Comparison of ENCODE assay signal across 8 mouse cellular contexts in genomic region chr12:69197378-69198163, GRCm38 (mm10). TPM values are rescaled to one million over a fixed set of nuclear protein-coding genes. Genes with fewer than 3 reads are reported as not detected.
A peak's percentile ranks its signal among the peaks of the same experiment; 100 is the strongest.
DNase-seq lines count a peak whose midpoint lies in the region; ATAC-seq lines count a peak whose summit lies in the region.

No protein-coding gene starts in this region.

- peaks cover 23% of the 10 kb centered on the region for H3K4me1 ChIP-seq in forebrain, embryonic 16.5 days (replicated peaks; ENCODE audit: control insufficient read depth, insufficient read depth, low read length)

- peak overlapping the region; percentile 70 for H3K9ac ChIP-seq in forebrain, embryonic 16.5 days (replicated peaks; ENCODE audit: low read depth, low read length)

- H3K36me3 ChIP-seq in forebrain, embryonic 16.5 days (ENCODE audit: control insufficient read depth, insufficient read depth) = 0 out of 2 replicates have a peak, but pooled peaks cover 6% of the 10 kb centered on the region

- peak overlapping the region; percentile 70 for H3K4me3 ChIP-seq in forebrain, embryonic 16.5 days (replicated peaks; ENCODE audit: low read length)

- no peaks in the 10 kb centered on the region for H3K27me3 ChIP-seq in forebrain, embryonic 16.5 days (replicated peaks; ENCODE audit: control insufficient read depth, insufficient read depth, low read length)

- peak overlapping the region; percentile 72 for H3K27ac ChIP-seq in forebrain, embryonic 16.5 days (ENCODE audit: low read length)

- H3K9me3 ChIP-seq in forebrain, embryonic 16.5 days (ENCODE audit: control insufficient read depth, low read length) = no peaks in the 10 kb centered on the region

- DNase-seq in NIH3T3 (ENCODE audit: low read depth) = peak; percentile 69
- peak; percentile 54 for DNase-seq in cerebellum, adult 11 months
- peak; percentile 70 for DNase-seq in heart, postnatal 4 days
- peak; percentile 28 to 41 for DNase-seq in left cerebral cortex, adult 18-20 months (ENCODE audit: low spot score in 2 of 2)
- peak; percentile 43 for DNase-seq in lung, postnatal 36 days
- DNase-seq in retina, adult 2 months (ENCODE audit: low read depth, low spot score) = peak; percentile 2
- peak; percentile 56 to 62 for DNase-seq in thymus, postnatal 36 days

- H3K4me2 ChIP-seq in forebrain, embryonic 16.5 days (ENCODE audit: low read length) = peak overlapping the region; percentile 95

- under 1% methylated on average over 92 of the region's 94 CpGs for WGBS in forebrain, embryonic 16.5 days

- peak; percentile 78 for ATAC-seq in forebrain, embryonic 16.5 days

RNA-seq across cellular contexts. Expression of gene Dnaaf2, which starts 0.7 kb away (rescaled TPM):
- polyA plus RNA-seq in forebrain, embryonic 16.5 days (2015; fragmentation: Nextera tagmentation; extraction: Ambion mirVana) = 8.1 and 9.1 TPM in 2 replicates
- 1 to 10 TPM; 1.9 to 2.4 TPM for total RNA-seq in heart, postnatal 4 days (2021)
- total RNA-seq in left cerebral cortex, adult 18-20 months (2021) = 1 to 10 TPM; 1.4 to 1.8 TPM

RNA-seq across cellular contexts. Expression of gene Gm49383, which starts 0.7 kb away (rescaled TPM):
- polyA plus RNA-seq in forebrain, embryonic 16.5 days (2015; fragmentation: Nextera tagmentation; extraction: Ambion mirVana) = 20.0 and 23.6 TPM in 2 replicates
- 10 to 100 TPM in 1 of 2 experiments, 1 to 10 TPM in 1; 8.1 to 10.4 TPM for total RNA-seq in heart, postnatal 4 days (2021)
- total RNA-seq in left cerebral cortex, adult 18-20 months (2021) = 1 to 10 TPM; 4.3 to 5.4 TPM

RNA-seq across cellular contexts. Expression of gene Gm49384, which starts 6.5 kb away (rescaled TPM):
- 16.5 and 22.1 TPM in 2 replicates for polyA plus RNA-seq in forebrain, embryonic 16.5 days (2015; fragmentation: Nextera tagmentation; extraction: Ambion mirVana)
- total RNA-seq in heart, postnatal 4 days (2021) = 1 to 10 TPM; 8.4 to 10.0 TPM
- 1 to 10 TPM; 3.3 to 4.1 TPM for total RNA-seq in left cerebral cortex, adult 18-20 months (2021)

RNA-seq across cellular contexts. Expression of gene Mgat2, which starts 13.6 kb away (rescaled TPM):
- polyA plus RNA-seq in forebrain, embryonic 16.5 days (2015; fragmentation: Nextera tagmentation; extraction: Ambion mirVana) = 32.6 and 37.8 TPM in 2 replicates
- total RNA-seq in heart, postnatal 4 days (2021) = 10 to 100 TPM; 34.3 to 35.1 TPM
- total RNA-seq in left cerebral cortex, adult 18-20 months (2021) = 10 to 100 TPM; 28.4 to 31.7 TPM

RNA-seq across cellular contexts. Expression of gene Rpl36al, which starts 13.7 kb away (rescaled TPM):
- 289 and 292 TPM in 2 replicates for polyA plus RNA-seq in forebrain, embryonic 16.5 days (2015; fragmentation: Nextera tagmentation; extraction: Ambion mirVana)
- total RNA-seq in heart, postnatal 4 days (2021) = 100 to 1,000 TPM; 310 to 323 TPM
- 100 to 1,000 TPM; 186 to 205 TPM for total RNA-seq in left cerebral cortex, adult 18-20 months (2021)

Comparison
In these comparisons a context has a peak if more than half of its experiments do, and no peak if none do; other contexts are left out.
1. Peak in every context shown above with its lines: DNase-seq, ATAC-seq, H3K4me3 ChIP-seq and H3K27ac ChIP-seq.
2. DNase-seq: peak in every context shown above with its lines; median percentile 70 in heart, postnatal 4 days; 69 in NIH3T3; 59 in thymus, postnatal 36 days; 54 in cerebellum, adult 11 months; 43 in lung, postnatal 36 days; 34 in left cerebral cortex, adult 18-20 months; 2 in retina, adult 2 months.